Mouse (Mus musculus) left cerebral cortex, adult 11 months (tissue): Measurements from ENCODE around the gene A630001G21Rik.
"Not testable (repeated sequence)": the region's sequence is repeated elsewhere in the genome, so short reads cannot be mapped to it uniquely, and the experiment has no call there.

ENCODE experiments used
- DNase-seq: peaks from one replicate; pipeline ENCODE4 v3.0.0; 2022; ENCODE audit warnings: low spot score

The A630001G21Rik gene

GRCm38 (mm10) chr1:85778436-85778835 is at the start of gene A630001G21Rik:
Gene A630001G21Rik (minus strand): TSS chr1:85778643.
- no peak for DNase-seq

DNA sequence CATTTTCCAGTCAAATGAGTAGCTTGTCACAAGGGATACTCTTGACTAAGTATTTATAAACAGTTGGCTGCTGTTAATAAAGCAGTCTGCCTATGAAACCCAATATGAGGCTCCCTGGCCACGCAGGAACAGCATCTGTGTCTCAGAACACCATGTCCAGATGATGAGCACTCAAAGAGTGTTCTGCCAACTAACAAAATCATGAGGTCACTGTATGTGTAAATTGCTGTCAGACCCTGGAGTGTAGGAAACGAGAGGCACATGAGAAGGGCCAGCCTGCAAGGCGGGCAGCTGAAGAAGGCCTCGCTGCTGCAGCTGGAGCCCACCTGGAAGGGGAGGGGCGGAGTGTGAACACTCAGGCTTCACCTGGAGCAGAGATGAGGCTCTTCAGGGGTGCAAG is 48.7 kb upstream of the A630001G21Rik start:
- no peak for DNase-seq

GRCm38 (mm10) chr1:85824905-85825304 is 46.5 kb upstream of the A630001G21Rik start:
- no peak for DNase-seq

GRCm38 (mm10) chr1:85822239-85822638 is 43.8 kb upstream of the A630001G21Rik start:
- no peak for DNase-seq

GRCm38 (mm10) chr1:85819695-85820094 is 41.3 kb upstream of the A630001G21Rik start:
- DNase-seq: no peak

GRCm38 (mm10) chr1:85818121-85818520 is 39.7 kb upstream of the A630001G21Rik start:
- no peak for DNase-seq

GRCm38 (mm10) chr1:85814213-85814612 is 35.8 kb upstream of the A630001G21Rik start:
- DNase-seq: not testable (repeated sequence)

DNA sequence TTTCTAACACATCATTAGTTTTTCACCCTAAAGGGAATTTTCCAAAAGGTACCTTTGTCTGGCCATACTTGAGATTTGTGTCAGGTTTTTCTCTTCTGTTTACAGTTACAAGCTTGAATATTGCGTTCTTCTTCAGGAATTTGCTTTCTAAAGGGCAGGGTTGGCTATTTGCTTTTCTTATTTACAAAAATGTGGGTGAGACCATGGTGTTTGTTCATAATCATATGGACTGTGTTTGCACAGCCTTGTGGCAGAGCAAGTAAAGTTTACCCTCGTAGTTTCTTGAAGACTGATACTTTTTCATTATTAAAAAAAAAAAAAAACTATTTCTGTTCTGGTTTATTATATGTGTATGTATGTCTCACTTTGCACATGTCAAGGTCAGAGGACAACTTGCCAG is 32.3 kb upstream of the A630001G21Rik start:
- DNase-seq: no peak

DNA sequence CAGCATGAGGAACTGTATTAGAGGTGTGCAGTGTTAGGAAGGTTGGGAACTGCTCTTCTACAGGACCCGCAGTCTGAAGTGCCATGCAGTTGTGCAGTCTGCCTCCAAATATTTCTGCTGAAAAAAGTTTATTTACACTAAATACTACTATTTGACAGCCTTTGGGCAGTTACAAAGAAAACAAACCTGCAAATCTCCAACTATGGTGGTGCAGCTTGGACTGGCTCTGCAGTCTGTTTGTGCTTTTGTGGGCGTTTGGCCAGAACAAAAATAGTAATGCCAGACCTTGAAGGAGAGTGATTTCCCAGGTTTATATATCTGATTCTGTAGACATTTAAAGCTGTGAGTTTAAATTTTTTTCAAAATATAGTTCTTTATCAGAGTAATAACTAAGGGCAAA is 31.9 kb upstream of the A630001G21Rik start:
- no peak for DNase-seq

GRCm38 (mm10) chr1:85809256-85809655 is 30.8 kb upstream of the A630001G21Rik start:
- DNase-seq: no peak

GRCm38 (mm10) chr1:85804551-85804950 is 26.1 kb upstream of the A630001G21Rik start:
- DNase-seq: no peak

- no peak for DNase-seq
Observed at GRCm38 (mm10) chr1:85802517-85802916, 24.1 kb upstream of the A630001G21Rik start.

DNA sequence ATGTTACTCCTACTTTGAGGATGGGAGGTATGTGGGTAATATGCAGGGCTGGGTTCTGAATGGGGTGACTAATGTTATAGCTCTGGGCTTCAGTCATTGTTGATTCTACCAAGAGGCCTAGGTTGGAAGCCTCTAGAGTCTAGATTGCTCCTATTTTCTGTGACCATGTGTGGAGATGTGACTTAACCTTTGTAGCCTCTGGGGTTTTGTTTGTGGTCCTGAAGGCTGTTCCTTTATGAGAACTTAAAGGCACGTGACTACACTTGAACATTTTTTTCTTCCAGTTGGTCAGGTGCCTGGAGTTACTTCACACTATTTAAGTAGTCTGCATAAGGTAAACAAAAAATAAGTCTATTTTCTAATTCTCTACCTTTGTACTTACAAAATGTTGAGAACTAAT is 21.3 kb upstream of the A630001G21Rik start:
- no peak for DNase-seq

DNA sequence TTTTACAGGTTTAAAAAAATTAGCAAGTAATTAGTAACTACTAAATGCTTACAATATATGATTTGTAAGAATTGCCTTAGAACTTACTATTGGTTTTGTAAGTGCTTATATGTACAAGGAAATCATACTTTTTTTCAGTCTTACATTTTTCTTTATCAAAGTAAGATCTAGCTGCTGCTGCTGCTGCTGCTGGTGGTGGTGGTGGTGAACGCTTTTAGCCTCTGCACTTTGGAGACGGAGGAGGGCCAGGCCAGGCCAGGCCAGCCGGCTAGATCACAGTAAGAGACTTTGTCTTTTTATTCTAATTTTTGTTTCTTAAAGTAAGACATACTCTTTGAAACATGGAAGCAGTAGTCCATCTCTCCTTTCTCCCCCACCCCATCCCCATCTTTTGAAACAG is 16.8 kb upstream of the A630001G21Rik start:
- no peak for DNase-seq

DNA sequence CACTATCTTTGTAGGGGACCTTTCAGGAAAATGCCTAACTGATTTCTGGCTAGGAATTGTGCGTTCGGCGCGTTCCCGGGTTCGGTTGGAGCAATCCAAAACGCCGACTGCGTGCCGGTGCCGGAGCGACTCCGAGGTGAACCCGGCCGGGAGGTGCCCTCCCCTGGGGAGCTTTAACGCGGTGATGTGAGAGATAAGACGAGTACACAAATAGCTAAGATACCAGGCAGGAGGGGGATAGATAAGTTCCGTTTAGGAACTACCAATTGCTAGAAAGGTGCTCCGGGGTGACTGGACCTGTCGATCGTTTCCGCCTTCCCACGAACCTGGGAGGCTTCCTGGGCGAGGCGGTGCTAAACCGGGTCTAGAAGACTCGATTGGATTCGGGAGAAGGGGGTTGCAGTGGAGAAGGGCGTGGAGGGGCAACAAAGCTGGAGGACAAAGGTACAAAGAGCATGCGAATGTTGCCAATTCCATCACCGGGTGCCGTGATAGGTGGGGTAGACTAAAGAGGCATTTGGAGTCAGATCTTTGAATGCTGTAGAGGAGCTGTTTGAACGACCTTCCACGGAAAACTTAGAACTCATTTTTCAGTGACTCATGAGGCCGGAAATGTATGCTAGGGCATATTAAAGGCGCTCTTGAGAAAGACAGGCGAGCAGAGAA is 15.8 kb upstream of the A630001G21Rik start:
- DNase-seq: no peak

GRCm38 (mm10) chr1:85793208-85794105 is 15.0 kb upstream of the A630001G21Rik start, which contains the start of gene Cab39:
Gene Cab39 (plus strand): TSS chr1:85793441.
- peak; percentile 68 for DNase-seq

DNA sequence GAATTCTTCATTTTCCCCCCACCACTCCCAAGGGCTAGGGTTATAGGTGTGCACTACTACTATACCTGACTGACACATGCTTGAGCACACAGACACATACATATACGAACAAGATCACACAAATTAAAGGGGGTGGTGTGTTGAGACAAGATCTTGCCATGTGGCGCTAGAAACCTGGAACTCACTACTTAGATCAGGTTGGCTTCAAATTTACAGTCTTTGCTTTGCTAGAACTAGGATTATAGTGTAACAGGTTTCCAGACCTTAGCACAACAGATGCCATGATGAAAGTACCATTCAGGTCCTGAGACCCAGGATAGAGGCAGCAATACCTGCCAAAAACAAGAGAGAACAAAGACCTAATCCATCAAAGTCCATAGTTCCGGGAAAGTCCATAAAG is 13.0 kb upstream of the A630001G21Rik start:
- DNase-seq: no peak

DNA sequence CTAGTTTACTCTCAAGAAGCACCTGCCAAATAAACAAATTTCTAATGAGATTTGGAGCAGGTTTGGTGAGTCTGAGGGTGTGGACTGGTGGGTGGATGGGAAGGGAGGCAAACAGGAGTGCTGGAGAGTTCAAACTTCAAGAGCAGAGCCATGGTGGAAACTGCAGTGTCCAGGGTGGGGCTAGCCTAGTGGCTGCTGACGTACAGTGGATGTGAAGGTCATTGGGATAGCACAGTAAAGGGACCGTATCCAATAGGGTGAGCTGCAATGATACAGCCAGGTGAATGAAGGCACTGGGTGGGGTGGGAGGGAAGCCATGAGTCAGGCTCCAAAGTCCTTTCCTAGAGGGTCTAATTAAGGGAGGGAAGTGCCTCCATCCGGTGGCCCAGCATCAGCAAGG is 12.1 kb upstream of the A630001G21Rik start:
- DNase-seq: no peak

DNA sequence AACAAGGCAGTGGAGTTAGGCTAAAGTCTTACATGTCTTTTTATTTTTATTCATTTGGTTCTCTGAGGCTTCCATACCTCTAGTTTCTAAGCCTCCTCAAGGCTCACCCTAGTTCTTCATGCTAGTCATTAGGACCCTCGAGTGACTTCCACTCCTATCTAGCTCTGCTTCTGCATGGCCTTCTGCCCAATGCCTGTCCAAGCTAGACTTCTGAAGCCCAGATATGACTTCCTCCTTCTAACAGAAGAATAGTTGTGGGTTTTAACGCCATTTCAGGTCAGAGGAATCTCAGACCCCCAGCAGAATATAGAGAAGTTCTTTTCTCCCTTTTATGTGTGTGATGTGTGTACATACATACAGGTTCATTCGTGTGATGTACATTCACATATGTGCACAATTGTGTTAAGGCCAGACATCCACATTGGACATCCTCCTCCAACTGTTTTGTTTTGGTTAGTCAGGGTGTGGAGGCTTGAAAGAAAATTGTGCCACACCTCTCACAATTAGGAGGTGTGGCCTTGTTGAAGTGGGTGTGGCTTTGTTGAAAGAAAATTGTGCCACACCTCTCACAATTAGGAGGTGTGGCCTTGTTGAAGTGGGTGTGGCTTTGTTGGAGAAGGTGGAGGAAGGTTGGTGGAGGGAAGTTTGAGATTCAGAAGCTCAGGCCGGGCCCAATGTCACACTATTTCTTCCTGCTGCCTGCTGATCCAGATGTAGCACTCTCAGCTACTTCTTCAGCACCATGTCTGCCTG is 1.2 kb upstream of the A630001G21Rik start:
- DNase-seq: no peak

DNA sequence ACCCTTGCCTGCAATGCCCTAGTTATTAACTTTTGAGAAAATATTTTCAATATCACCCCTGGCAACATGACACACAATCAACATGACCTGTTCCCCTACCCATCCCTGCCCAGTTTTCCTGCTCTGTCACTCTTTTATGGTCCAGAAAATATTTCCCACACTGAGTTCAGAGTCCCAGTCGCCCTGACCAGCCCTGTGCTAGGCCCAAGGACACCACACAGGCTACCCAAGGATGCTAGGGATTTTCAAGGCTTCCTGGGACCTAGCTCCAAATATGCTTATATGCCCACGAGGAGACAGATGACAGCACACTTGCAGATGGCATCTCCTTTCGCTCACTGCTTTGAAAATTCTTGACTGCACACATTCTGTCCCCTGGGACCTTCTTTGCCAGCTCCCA is 569 bp upstream of the A630001G21Rik start:
- no peak for DNase-seq

DNA sequence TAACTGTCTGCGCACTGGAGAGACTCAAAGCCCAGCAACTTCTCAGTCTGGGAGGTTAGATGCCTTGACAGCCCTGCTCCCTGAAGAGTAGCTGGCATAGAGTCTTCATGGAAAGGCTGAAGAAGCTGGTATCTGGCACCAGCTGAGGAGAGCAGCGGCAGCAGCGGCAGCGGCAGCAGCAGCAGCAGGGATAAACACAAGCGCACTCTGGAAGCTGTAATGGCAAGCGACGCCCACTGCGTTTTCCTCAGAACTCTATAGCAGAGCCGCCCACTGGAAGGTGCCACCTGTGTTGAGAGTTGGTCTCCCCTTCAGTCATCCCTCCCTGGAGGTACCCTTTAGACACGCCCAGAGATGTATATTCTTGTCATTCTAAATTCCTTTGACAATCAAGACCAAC is 2.3 kb downstream of the A630001G21Rik start:
- DNase-seq: no peak

DNA sequence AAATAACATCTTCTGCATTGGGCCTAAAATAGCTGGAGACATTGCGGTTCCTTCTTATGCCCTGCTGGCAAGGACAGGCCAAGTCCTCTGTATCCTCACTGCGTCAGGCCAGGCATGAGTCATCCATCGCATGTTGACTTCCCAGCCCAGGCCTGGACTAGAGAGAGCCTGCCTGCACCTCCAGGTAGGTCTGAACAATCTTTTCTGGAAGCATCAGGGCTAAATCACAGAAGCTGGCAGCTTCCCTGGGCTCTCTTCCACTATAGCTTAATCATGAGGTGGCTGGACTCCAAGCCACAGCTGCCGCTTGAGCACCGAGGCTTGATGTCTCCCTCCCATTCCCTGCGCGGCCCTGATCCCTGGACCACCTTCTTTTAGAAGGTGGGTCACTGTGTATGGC is 3.3 kb downstream of the A630001G21Rik start:
- no peak for DNase-seq

- DNase-seq: no peak
Observed at GRCm38 (mm10) chr1:85771976-85772375, 6.5 kb downstream of the A630001G21Rik start.
